Mouse (Mus musculus): ENCODE measurements around the gene Bud23. TPM values are rescaled to one million over a fixed set of nuclear protein-coding genes. Genes with fewer than 3 reads are reported as not detected.
A peak's percentile ranks its signal among the peaks of the same experiment; 100 is the strongest.

Bud23 gene
- polyA plus RNA-seq, 1 experiment from 2014 or later, result 38.3 TPM

- Histone ChIP-seq H3K4me1 (ENCODE audit: insufficient read depth) (peaks cover 8% of the 10 kb centered on the region), H3K27me3 (ENCODE audit: insufficient read depth, low read length) (0 out of 2 replicates have a peak, but pooled peaks cover 2% of the 10 kb centered on the region), H3K27ac (ENCODE audit: low read depth) (no peak overlapping the region), H3K4me2 (ENCODE audit: low read depth, low read length) (no peak overlapping the region), H3K9ac (replicated peaks) (no peak overlapping the region), H3K36me3 (replicated peaks; ENCODE audit: insufficient read depth, low read length) (no peaks in the 10 kb centered on the region), H3K4me3 (ENCODE audit: low read depth, low read length) (no peak overlapping the region), H3K9me3 (ENCODE audit: low read length) (no peaks in the 10 kb centered on the region)
- WGBS (ENCODE audit: insufficient replicate concordance), result 78% methylated on average over 2 of the region's 2 CpGs
- ATAC-seq, result no peak
- no peak for DNase-seq
- TF ChIP-seq CTCF (IDR thresholded peaks at IDR 0.05; ENCODE audit: low read depth) (no peak), EP300 (IDR thresholded peaks at IDR 0.05; ENCODE audit: low read depth) (no peak)
Observed at GRCm38 (mm10) chr5:135079578-135079977, 14.8 kb upstream of the Bud23 start.

DNA sequence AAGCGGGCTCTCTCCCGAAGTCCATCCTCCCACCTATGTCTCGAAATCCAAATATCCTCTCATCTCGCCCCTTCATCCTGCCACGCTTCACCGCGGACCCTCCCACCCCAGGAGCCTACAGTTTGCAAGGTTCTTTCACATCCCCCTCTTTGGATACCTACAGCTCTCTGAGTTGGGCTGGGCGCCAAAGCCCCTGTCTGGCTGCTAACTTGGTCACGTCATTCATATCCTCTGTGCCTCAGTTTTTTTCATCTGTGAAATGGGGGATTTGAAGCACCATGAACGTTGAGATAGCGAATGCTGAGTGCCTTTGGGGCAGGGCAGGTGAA, 13.7 kb upstream of the Bud23 start:
- H3K27me3 ChIP-seq (ENCODE audit: insufficient read depth, low read length), result 0 out of 2 replicates have a peak, but pooled peaks cover 2% of the 10 kb centered on the region
- no peak overlapping the region for H3K27ac ChIP-seq (ENCODE audit: low read depth)
- H3K9ac ChIP-seq (replicated peaks), result peak overlapping the region; percentile 64; the same call in 1 of the 2 replicates
- DNase-seq (no peak), ATAC-seq (no peak)
- H3K9me3 ChIP-seq (ENCODE audit: low read length), result no peaks in the 10 kb centered on the region
- H3K36me3 ChIP-seq (replicated peaks; ENCODE audit: insufficient read depth, low read length), result no peaks in the 10 kb centered on the region
- H3K4me1 ChIP-seq (ENCODE audit: insufficient read depth), result peaks cover 8% of the 10 kb centered on the region
- TF ChIP-seq EP300 (IDR thresholded peaks at IDR 0.05; ENCODE audit: low read depth) (no peak), CTCF (IDR thresholded peaks at IDR 0.05; ENCODE audit: low read depth) (no peak)
- H3K4me3 ChIP-seq (ENCODE audit: low read depth, low read length), result peak overlapping the region; percentile 69
- 3% methylated on average over 11 of the region's 11 CpGs for WGBS (ENCODE audit: insufficient replicate concordance)
- peak overlapping the region; percentile 98 for H3K4me2 ChIP-seq (ENCODE audit: low read depth, low read length)

DNA sequence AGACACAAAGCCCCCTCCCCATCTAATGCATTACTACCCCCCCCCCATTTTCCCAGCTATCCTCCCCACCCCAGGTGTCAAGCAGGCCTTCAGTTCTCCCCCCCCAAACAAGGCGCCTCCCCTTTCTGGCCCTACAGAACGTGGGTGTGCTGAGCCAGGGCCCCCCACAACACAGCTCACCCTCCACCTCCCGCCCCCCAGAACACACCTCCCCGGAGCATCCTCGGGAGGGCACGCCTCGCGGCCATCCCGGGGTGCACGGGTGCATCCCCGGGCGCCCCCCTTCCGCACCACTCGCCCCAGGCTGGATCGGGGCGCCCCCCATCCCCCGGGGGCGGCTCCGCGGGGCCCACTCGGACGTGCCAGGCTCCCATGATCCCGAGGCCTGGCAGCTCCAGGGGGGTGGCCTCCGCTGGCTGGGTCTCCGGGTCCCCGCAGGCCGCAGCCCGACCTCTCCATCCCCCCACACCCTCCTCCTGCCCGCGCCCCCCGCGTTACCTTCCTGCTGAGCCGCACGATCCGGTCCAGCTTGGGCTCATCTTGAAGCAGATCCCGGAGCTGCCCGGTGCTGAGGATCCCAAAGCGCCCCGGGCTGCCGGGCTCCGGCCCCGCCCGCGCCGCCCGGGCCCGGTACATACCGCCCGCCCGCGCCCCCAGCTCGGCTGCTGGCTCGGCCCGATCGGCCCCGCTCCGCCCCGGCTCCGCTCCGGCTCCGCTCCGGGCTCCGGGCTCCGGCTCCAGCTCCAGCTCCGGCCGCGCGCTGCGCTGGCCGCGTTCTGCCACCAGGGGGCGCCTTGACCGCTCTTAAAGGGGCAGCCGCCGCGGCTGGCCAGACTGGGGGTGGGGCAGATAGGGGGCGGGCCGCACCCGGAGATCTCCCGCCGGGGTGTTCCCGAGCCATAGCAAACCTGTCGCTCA, 13.1 kb upstream of the Bud23 start, which contains the start of gene Vps37d:
Gene Vps37d (minus strand): TSS at position 703 of the 918 bp plus-strand sequence.
- DNase-seq (peak; percentile 93), ATAC-seq (peak; percentile 90)
- H3K27me3 ChIP-seq (ENCODE audit: insufficient read depth, low read length), result 0 out of 2 replicates have a peak, but pooled peaks cover 2% of the 10 kb centered on the region
- WGBS (ENCODE audit: insufficient replicate concordance), result 4% methylated on average over 46 of the region's 83 CpGs
- peak within 1 kb of the TSS; percentile 69 for H3K4me3 ChIP-seq (ENCODE audit: low read depth, low read length)
- H3K4me2 ChIP-seq (ENCODE audit: low read depth, low read length), result peak within 1 kb of the TSS; percentile 98
- H3K27ac ChIP-seq (ENCODE audit: low read depth), result no peak within 1 kb of the TSS
- H3K36me3 ChIP-seq (replicated peaks; ENCODE audit: insufficient read depth, low read length), result no peaks in the 10 kb centered on the region
- TF ChIP-seq EP300 (IDR thresholded peaks at IDR 0.05; ENCODE audit: low read depth) (no peak), CTCF (IDR thresholded peaks at IDR 0.05; ENCODE audit: low read depth) (peak; percentile 86)
- no peaks in the 10 kb centered on the region for H3K9me3 ChIP-seq (ENCODE audit: low read length)
- peak within 1 kb of the TSS; percentile 64 for H3K9ac ChIP-seq (replicated peaks)
- H3K4me1 ChIP-seq (ENCODE audit: insufficient read depth), result peaks cover 8% of the 10 kb centered on the region

GRCm38 (mm10) chr5:135076931-135077505, 12.3 kb upstream of the Bud23 start:
- no peaks in the 10 kb centered on the region for H3K9me3 ChIP-seq (ENCODE audit: low read length)
- no peaks in the 10 kb centered on the region for H3K36me3 ChIP-seq (replicated peaks; ENCODE audit: insufficient read depth, low read length)
- H3K4me3 ChIP-seq (ENCODE audit: low read depth, low read length), result peak overlapping the region; percentile 69; the same call in 1 of the 2 replicates
- no peak overlapping the region for H3K27ac ChIP-seq (ENCODE audit: low read depth)
- H3K27me3 ChIP-seq (ENCODE audit: insufficient read depth, low read length), result 0 out of 2 replicates have a peak, but pooled peaks cover 2% of the 10 kb centered on the region
- TF ChIP-seq EP300 (IDR thresholded peaks at IDR 0.05; ENCODE audit: low read depth) (no peak), CTCF (IDR thresholded peaks at IDR 0.05; ENCODE audit: low read depth) (no peak)
- no peak overlapping the region for H3K9ac ChIP-seq (replicated peaks)
- peaks cover 8% of the 10 kb centered on the region for H3K4me1 ChIP-seq (ENCODE audit: insufficient read depth)
- ATAC-seq (no peak), DNase-seq (no peak)
- 46% methylated on average over 14 of the region's 14 CpGs for WGBS (ENCODE audit: insufficient replicate concordance)
- peak overlapping the region; percentile 98 for H3K4me2 ChIP-seq (ENCODE audit: low read depth, low read length)

DNA sequence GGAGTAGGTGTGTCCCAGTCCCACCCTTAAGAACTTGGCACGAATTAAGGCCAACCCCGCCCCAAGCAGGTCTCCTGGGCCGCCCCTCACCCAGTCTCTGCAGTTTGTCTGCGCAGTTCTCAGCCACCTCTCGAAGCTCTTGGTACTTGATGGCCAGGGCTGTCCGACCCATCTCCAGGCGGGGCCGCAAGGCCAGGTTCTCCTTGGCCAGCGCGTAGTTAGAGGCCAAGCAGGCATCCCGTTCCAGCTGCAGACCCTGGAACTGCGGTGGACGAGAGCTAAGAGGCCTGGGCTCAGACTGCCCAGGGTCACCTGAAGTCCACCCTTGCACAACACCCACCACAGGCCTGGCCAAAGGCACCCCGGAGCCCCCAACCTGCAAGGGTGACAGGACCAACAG, 11.6 kb upstream of the Bud23 start:
- no peak for ATAC-seq
- Histone ChIP-seq H3K27me3 (ENCODE audit: insufficient read depth, low read length) (0 out of 2 replicates have a peak, but pooled peaks cover 2% of the 10 kb centered on the region), H3K9ac (replicated peaks) (no peak overlapping the region)

DNA sequence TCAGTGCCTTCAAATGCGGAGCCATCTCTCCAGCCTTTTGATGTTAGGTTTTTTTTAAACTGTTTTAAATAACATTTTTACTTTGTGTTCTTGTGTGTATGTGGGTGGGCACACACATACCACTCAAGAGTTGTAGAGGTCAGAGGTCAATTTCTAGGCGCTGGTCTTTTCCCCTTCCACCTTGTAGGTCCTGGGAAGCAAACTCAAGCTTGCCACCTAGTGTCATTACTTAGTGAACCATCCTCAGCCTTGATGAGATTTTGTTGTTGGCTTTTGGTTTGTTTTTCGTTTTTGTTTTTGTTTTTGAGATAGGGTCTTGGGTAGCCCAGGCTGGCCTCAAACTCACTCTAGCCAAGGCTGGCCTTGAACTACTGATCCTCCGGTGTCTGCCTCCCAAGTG, 10.9 kb upstream of the Bud23 start:
- H3K4me2 ChIP-seq (ENCODE audit: low read depth, low read length), result no peak overlapping the region
- H3K27me3 ChIP-seq (ENCODE audit: insufficient read depth, low read length), result 0 out of 2 replicates have a peak, but pooled peaks cover 2% of the 10 kb centered on the region
- ATAC-seq, result no peak
- H3K36me3 ChIP-seq (replicated peaks; ENCODE audit: insufficient read depth, low read length), result no peaks in the 10 kb centered on the region
- H3K9ac ChIP-seq (replicated peaks), result no peak overlapping the region
- H3K4me1 ChIP-seq (ENCODE audit: insufficient read depth), result peaks cover 8% of the 10 kb centered on the region
- TF ChIP-seq CTCF (IDR thresholded peaks at IDR 0.05; ENCODE audit: low read depth) (peak; percentile 41), EP300 (IDR thresholded peaks at IDR 0.05; ENCODE audit: low read depth) (no peak)
- WGBS (ENCODE audit: insufficient replicate concordance), result 63% methylated on average over 4 of the region's 4 CpGs
- DNase-seq, result no peak
- no peaks in the 10 kb centered on the region for H3K9me3 ChIP-seq (ENCODE audit: low read length)
- H3K27ac ChIP-seq (ENCODE audit: low read depth), result no peak overlapping the region
- no peak overlapping the region for H3K4me3 ChIP-seq (ENCODE audit: low read depth, low read length)

More for the DNA sequence above, 11.6 kb upstream of the Bud23 start:
- Histone ChIP-seq H3K4me2 (ENCODE audit: low read depth, low read length) (no peak overlapping the region), H3K9me3 (ENCODE audit: low read length) (no peaks in the 10 kb centered on the region), H3K4me1 (ENCODE audit: insufficient read depth) (peaks cover 8% of the 10 kb centered on the region), H3K36me3 (replicated peaks; ENCODE audit: insufficient read depth, low read length) (no peaks in the 10 kb centered on the region), H3K4me3 (ENCODE audit: low read depth, low read length) (no peak overlapping the region), H3K27ac (ENCODE audit: low read depth) (no peak overlapping the region)
- no peak for DNase-seq
- TF ChIP-seq CTCF (IDR thresholded peaks at IDR 0.05; ENCODE audit: low read depth), result no peak
- no peak for TF ChIP-seq EP300 (IDR thresholded peaks at IDR 0.05; ENCODE audit: low read depth)
- WGBS (ENCODE audit: insufficient replicate concordance), result 76% methylated on average over 14 of the region's 14 CpGs
